Mouse (Mus musculus) forebrain, embryonic 10.5 days (tissue): ENCODE data around the gene Iqcn. TPM values are rescaled to one million over a fixed set of nuclear protein-coding genes. Genes with fewer than 3 reads are reported as not detected.

Source experiments
- DNase-seq: peaks from one replicate; pipeline ENCODE4 v3.0.0-alpha.2; 2017; ENCODE audit warnings: low spot score; ENCODE audit errors: extremely low spot score
- H3K27ac ChIP-seq: fragments of 300-500 bp; sonication (generic); 2 replicates; pipeline ENCODE4 v1.5.1; 2016; ENCODE audit warnings: mild to moderate bottlenecking
- H3K27me3 ChIP-seq: fragments of 300-500 bp; sonication (generic); 2 replicates; pipeline ENCODE4 v1.6.1; 2016; ENCODE audit warnings: mild to moderate bottlenecking; ENCODE audit not compliant: poor library complexity, severe bottlenecking
- H3K36me3 ChIP-seq: fragments of 300-500 bp; sonication (generic); replicated peaks from 2 replicates; pipeline ENCODE4 v1.6.1; 2016; ENCODE audit warnings: mild to moderate bottlenecking, moderate library complexity
- H3K4me1 ChIP-seq: fragments of 300-500 bp; sonication (generic); 2 replicates; pipeline ENCODE4 v1.6.1; 2016
- H3K4me3 ChIP-seq: fragments of 300-500 bp; sonication (generic); 2 replicates; pipeline ENCODE4 v1.5.1; 2016; ENCODE audit warnings: mild to moderate bottlenecking, moderate library complexity
- H3K9me3 ChIP-seq: fragments of 300-500 bp; sonication (generic); 2 replicates; pipeline ENCODE4 v1.6.1; 2016; ENCODE audit warnings: mild to moderate bottlenecking, moderate library complexity
- WGBS: fragments of 180-500 bp; shearing (Covaris S2); methylation state at CpG from one replicate; pipeline ENCODE4 v1.1.7; 2016; 5-methylcytosine and 5-hydroxymethylcytosine counted together
- polyA plus RNA-seq: library from polyadenylated mRNA; unstranded; fragments of >200 nt; fragmentation: Nextera tagmentation; extraction: Ambion mirVana; gene quantifications from 2 replicates; pipeline ENCODE4 v1.2.1, GENCODE M21; 2016

Iqcn gene
- polyA plus RNA-seq, 1 experiment from 2014 or later, result 0.02 TPM

DNA sequence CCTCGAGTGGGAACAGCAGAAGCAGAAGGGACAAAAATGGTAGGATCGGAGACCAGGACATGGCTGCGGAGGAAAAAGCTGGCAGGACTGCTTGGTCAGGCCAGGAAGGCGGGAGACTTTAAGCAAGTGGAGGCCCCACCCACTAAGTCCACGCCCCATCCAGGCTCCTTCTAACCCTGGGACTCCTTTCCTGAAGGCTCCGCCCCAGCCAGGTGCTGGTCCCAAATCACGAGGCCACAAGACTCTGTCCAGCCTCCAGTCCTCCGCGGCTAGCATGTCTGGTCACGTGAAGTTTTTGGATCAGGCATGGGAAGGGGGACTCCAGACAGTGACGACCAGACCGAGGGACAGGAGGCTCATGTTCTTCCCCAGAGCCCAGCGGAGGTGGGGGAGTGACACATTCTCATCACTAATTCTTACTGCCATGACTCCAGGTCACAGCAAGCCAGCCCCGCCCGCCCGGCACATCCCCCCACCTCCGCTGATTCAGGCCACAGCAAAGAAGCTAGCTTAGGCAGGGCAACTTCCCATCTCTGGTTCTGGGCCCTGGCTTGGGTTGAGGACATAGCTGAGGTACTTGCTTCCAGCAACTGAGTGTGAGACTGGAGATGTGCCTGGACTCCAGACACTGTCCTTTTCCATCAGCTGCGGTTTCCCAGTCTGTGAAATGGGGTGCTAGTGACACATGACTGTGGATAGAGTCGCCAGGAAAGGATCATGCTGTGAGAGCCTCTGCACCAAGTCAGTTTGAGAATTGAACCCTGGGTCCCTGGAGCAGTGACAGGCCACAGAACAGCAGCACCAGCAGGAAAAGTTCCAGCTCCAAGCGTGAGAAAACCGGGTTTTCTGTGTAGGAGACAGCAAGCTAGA, 63.5 kb downstream of the Iqcn start:
- Histone ChIP-seq H3K4me1 (peaks cover 55% of the 10 kb centered on the region), H3K27me3 (peaks cover 33% of the 10 kb centered on the region), H3K4me3 (peak overlapping the region; percentile 52), H3K27ac (peak overlapping the region; percentile 65), H3K9me3 (no peaks in the 10 kb centered on the region), H3K36me3 (peaks cover 48% of the 10 kb centered on the region)
- peak; percentile 65 for DNase-seq
- 6% methylated on average over 21 of the region's 21 CpGs for WGBS

Other genes starting within 250 kb of the Iqcn start
- gene Klhl26, start 226.5 kb upstream of the Iqcn start, polyA plus RNA-seq, result 19.9 and 20.2 TPM in 2 replicates
- 16.7 and 19.5 TPM in 2 replicates for gene Tmem59l, start 216.1 kb upstream of the Iqcn start, polyA plus RNA-seq
- gene Crlf1, start 210.3 kb upstream of the Iqcn start, polyA plus RNA-seq, result 34.1 and 48.4 TPM in 2 replicates
- gene Rex1bd, start 196.7 kb upstream of the Iqcn start, polyA plus RNA-seq, result 126 and 136 TPM in 2 replicates
- 879 and 899 TPM in 2 replicates for gene Uba52, start 192.7 kb upstream of the Iqcn start, polyA plus RNA-seq
- gene Fkbp8, start 175.7 kb upstream of the Iqcn start, polyA plus RNA-seq, result 295 and 303 TPM in 2 replicates
- 52.6 and 57.2 TPM in 2 replicates for gene Kxd1, start 175.5 kb upstream of the Iqcn start, polyA plus RNA-seq
- gene Ell, start 164.0 kb upstream of the Iqcn start, polyA plus RNA-seq, result 20.8 and 22.7 TPM in 2 replicates
- gene Isyna1, start 109.1 kb upstream of the Iqcn start, polyA plus RNA-seq, result 166 and 170 TPM in 2 replicates
- gene Ssbp4, start 94.6 kb upstream of the Iqcn start, polyA plus RNA-seq, result 74.4 and 84.1 TPM in 2 replicates
- 0.49 and 0.87 TPM in 2 replicates for gene Lrrc25, start 87.3 kb upstream of the Iqcn start, polyA plus RNA-seq
- gene Gdf15, start 71.0 kb upstream of the Iqcn start, polyA plus RNA-seq, result not detected in 2 replicates
- gene Pgpep1, start 43.1 kb upstream of the Iqcn start, polyA plus RNA-seq, result 40.5 and 49.3 TPM in 2 replicates
- 336 and 339 TPM in 2 replicates for gene Lsm4, start 30.2 kb upstream of the Iqcn start, polyA plus RNA-seq
- gene Jund, start 4.5 kb upstream of the Iqcn start, polyA plus RNA-seq, result 49.6 and 50.9 TPM in 2 replicates
- gene Gm3336, start 15.1 kb downstream of the Iqcn start, polyA plus RNA-seq, result not detected in 2 replicates
- gene Pde4c, start 20.3 kb downstream of the Iqcn start, polyA plus RNA-seq, result 0.38 and 0.68 TPM in 2 replicates
- 10.5 and 12.2 TPM in 2 replicates for gene Rab3a, start 51.2 kb downstream of the Iqcn start, polyA plus RNA-seq
- gene Mpv17l2, start 57.5 kb downstream of the Iqcn start, polyA plus RNA-seq, result 30.8 and 34.3 TPM in 2 replicates
- 67.1 and 69.2 TPM in 2 replicates for gene Pik3r2, start 73.3 kb downstream of the Iqcn start, polyA plus RNA-seq
- gene Mast3, start 101.6 kb downstream of the Iqcn start, polyA plus RNA-seq, result 12.0 and 14.9 TPM in 2 replicates
- 0.12 TPM in 1 of 2 replicates, not detected in the other for gene Il12rb1, start 105.0 kb downstream of the Iqcn start, polyA plus RNA-seq
- gene Arrdc2, start 136.3 kb downstream of the Iqcn start, polyA plus RNA-seq, result 4.8 and 5.7 TPM in 2 replicates
- gene Kcnn1, start 159.8 kb downstream of the Iqcn start, polyA plus RNA-seq, result 4.7 and 5.9 TPM in 2 replicates
- 184 and 186 TPM in 2 replicates for gene Ccdc124, start 170.5 kb downstream of the Iqcn start, polyA plus RNA-seq
- gene Slc5a5, start 189.3 kb downstream of the Iqcn start, polyA plus RNA-seq, result 0.36 and 0.38 TPM in 2 replicates
- gene Rpl18a, start 194.0 kb downstream of the Iqcn start, polyA plus RNA-seq, result 3,478 and 3,689 TPM in 2 replicates
- 69.1 and 69.3 TPM in 2 replicates for gene Map1s, start 202.5 kb downstream of the Iqcn start, polyA plus RNA-seq